Mouse (Mus musculus): ENCODE measurements around the gene Cmtr2. TPM values are rescaled to one million over a fixed set of nuclear protein-coding genes. Genes with fewer than 3 reads are reported as not detected.

Cmtr2 gene
- total and polyA plus RNA-seq, 2 experiments from 2014 or later: 3.0 to 12.1 TPM

DNA sequence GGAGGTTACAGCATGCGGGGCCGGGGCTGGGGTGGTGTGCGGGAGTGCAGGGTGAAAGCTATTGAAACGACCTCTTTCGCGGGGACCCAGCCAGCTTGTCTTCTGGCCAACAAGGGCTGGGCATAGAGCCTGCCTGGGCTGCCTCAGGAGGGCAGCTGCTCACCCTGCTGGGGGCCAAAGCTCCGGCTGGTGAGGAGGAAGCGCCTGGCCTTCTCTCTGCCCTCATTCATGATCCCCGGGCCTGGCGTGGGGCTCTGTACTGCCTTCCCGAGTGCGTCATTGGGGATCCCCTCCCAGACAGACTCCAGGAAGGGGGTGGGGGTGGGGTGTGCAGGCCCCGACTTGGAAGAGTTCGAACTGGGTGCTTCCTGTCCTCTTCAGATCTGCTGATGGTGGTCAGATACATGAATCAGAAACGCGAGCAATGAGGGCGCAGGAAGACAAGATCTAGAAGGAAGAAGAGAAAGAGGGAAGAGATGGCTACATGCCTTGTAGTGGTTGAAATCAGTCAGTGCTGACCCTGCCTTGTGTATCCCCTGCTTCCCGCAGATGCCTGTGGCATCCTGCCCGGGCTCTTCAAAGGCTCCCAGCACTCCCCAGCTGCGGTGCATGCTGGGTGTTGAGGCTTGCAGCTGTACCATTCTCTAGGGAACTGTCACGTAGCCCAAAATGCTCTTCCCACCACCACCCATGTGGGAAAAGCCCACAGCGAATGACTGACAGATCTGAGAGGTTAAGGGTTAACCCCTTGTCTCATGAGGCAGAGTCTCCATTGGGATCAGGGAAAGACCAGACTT, 37.9 kb upstream of the Cmtr2 start:
- no peaks in the 10 kb centered on the region for H3K36me3 ChIP-seq (replicated peaks; ENCODE audit: control insufficient read depth, insufficient read depth, low read length)
- H3K4me2 ChIP-seq (ENCODE audit: low read depth, low read length): peak overlapping the region; percentile 39
- WGBS: 8% methylated on average over 22 of the region's 22 CpGs
- H3K9ac ChIP-seq (replicated peaks; ENCODE audit: low read depth, low read length): no peak overlapping the region
- 0 out of 2 replicates have a peak, but pooled peaks cover 8% of the 10 kb centered on the region for H3K27me3 ChIP-seq (ENCODE audit: control insufficient read depth, insufficient read depth, low read length)
- DNase-seq (ENCODE audit: low spot score): peak; percentile 14
- no peak overlapping the region for H3K27ac ChIP-seq (ENCODE audit: low read depth)
- peak overlapping the region; percentile 15; the same call in 1 of the 2 replicates for H3K4me3 ChIP-seq (ENCODE audit: low read depth, low read length)
- ATAC-seq (ENCODE audit: insufficient read depth, low read depth): peak; percentile 55; the same call in 1 of the 2 replicates
- H3K4me1 ChIP-seq (ENCODE audit: control insufficient read depth, insufficient read depth): 0 out of 2 replicates have a peak, but pooled peaks cover 8% of the 10 kb centered on the region
- TF ChIP-seq EP300 (IDR thresholded peaks at IDR 0.05; ENCODE audit: low read depth) (no peak), CTCF (IDR thresholded peaks at IDR 0.05; ENCODE audit: low read depth) (no peak)
- H3K9me3 ChIP-seq (replicated peaks; ENCODE audit: control insufficient read depth, low read length): no peaks in the 10 kb centered on the region

GRCm38 (mm10) chr8:110182735-110183367, 32.6 kb upstream of the Cmtr2 start:
- 76% methylated on average over 11 of the region's 11 CpGs for WGBS
- no peak for TF ChIP-seq EP300 (IDR thresholded peaks at IDR 0.05; ENCODE audit: low read depth)
- no peak for TF ChIP-seq CTCF (IDR thresholded peaks at IDR 0.05; ENCODE audit: low read depth)
- H3K4me2 ChIP-seq (ENCODE audit: low read depth, low read length): no peak overlapping the region
- H3K36me3 ChIP-seq (replicated peaks; ENCODE audit: control insufficient read depth, insufficient read depth, low read length): no peaks in the 10 kb centered on the region
- no peaks in the 10 kb centered on the region for H3K9me3 ChIP-seq (replicated peaks; ENCODE audit: control insufficient read depth, low read length)
- H3K9ac ChIP-seq (replicated peaks; ENCODE audit: low read depth, low read length): no peak overlapping the region
- H3K4me3 ChIP-seq (ENCODE audit: low read depth, low read length): no peak overlapping the region
- no peak overlapping the region for H3K27ac ChIP-seq (ENCODE audit: low read depth)
- no peak for ATAC-seq (ENCODE audit: insufficient read depth, low read depth)
- 0 out of 2 replicates have a peak, but pooled peaks cover 2% of the 10 kb centered on the region for H3K4me1 ChIP-seq (ENCODE audit: control insufficient read depth, insufficient read depth)
- DNase-seq (ENCODE audit: low spot score): no peak
- no peaks in the 10 kb centered on the region for H3K27me3 ChIP-seq (ENCODE audit: control insufficient read depth, insufficient read depth, low read length)

DNA sequence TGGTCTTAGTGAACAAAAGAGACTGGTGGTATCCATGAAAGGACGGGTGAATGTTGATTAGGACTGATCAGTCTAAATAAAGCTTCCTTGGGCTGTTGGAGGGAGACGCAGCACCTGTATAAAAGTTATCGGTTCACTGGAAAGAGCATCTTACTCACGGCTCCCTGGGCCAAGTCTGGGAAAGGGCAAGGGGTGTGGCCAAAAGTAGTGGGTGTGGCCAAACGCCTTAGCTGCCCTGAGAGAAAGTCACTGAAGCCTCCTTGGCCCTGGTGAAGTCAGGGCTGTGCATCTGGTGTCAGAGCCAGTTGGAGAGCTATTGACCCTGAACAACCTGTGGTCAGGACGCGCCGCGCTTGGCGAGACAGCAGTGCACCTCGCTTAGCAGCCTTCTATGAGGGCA, 31.7 kb upstream of the Cmtr2 start:
- no peaks in the 10 kb centered on the region for H3K36me3 ChIP-seq (replicated peaks; ENCODE audit: control insufficient read depth, insufficient read depth, low read length)
- no peaks in the 10 kb centered on the region for H3K9me3 ChIP-seq (replicated peaks; ENCODE audit: control insufficient read depth, low read length)
- DNase-seq (ENCODE audit: low spot score) (no peak), ATAC-seq (ENCODE audit: insufficient read depth, low read depth) (no peak)
- H3K27ac ChIP-seq (ENCODE audit: low read depth): no peak overlapping the region
- H3K4me2 ChIP-seq (ENCODE audit: low read depth, low read length): no peak overlapping the region
- H3K4me1 ChIP-seq (ENCODE audit: control insufficient read depth, insufficient read depth): no peaks in the 10 kb centered on the region
- 25% methylated on average over 11 of the region's 11 CpGs for WGBS
- no peak overlapping the region for H3K9ac ChIP-seq (replicated peaks; ENCODE audit: low read depth, low read length)
- H3K27me3 ChIP-seq (ENCODE audit: control insufficient read depth, insufficient read depth, low read length): no peaks in the 10 kb centered on the region
- TF ChIP-seq CTCF (IDR thresholded peaks at IDR 0.05; ENCODE audit: low read depth) (no peak), EP300 (IDR thresholded peaks at IDR 0.05; ENCODE audit: low read depth) (no peak)
- no peak overlapping the region for H3K4me3 ChIP-seq (ENCODE audit: low read depth, low read length)

GRCm38 (mm10) chr8:110185538-110185937, 29.9 kb upstream of the Cmtr2 start:
- no peak for ATAC-seq (ENCODE audit: insufficient read depth, low read depth)
- no peaks in the 10 kb centered on the region for H3K27me3 ChIP-seq (ENCODE audit: control insufficient read depth, insufficient read depth, low read length)
- H3K9ac ChIP-seq (replicated peaks; ENCODE audit: low read depth, low read length): no peak overlapping the region
- no peak overlapping the region for H3K27ac ChIP-seq (ENCODE audit: low read depth)
- TF ChIP-seq EP300 (IDR thresholded peaks at IDR 0.05; ENCODE audit: low read depth) (no peak), CTCF (IDR thresholded peaks at IDR 0.05; ENCODE audit: low read depth) (no peak)
- H3K4me3 ChIP-seq (ENCODE audit: low read depth, low read length): no peak overlapping the region
- no peak overlapping the region for H3K4me2 ChIP-seq (ENCODE audit: low read depth, low read length)
- no peaks in the 10 kb centered on the region for H3K36me3 ChIP-seq (replicated peaks; ENCODE audit: control insufficient read depth, insufficient read depth, low read length)
- no peaks in the 10 kb centered on the region for H3K4me1 ChIP-seq (ENCODE audit: control insufficient read depth, insufficient read depth)
- no peak for DNase-seq (ENCODE audit: low spot score)
- H3K9me3 ChIP-seq (replicated peaks; ENCODE audit: control insufficient read depth, low read length): no peaks in the 10 kb centered on the region
- WGBS: 71% methylated on average over 4 of the region's 4 CpGs

- no peak for TF ChIP-seq CTCF (IDR thresholded peaks at IDR 0.05; ENCODE audit: low read depth)
- TF ChIP-seq EP300 (IDR thresholded peaks at IDR 0.05; ENCODE audit: low read depth): no peak
- ATAC-seq (ENCODE audit: insufficient read depth, low read depth): no peak
- no peaks in the 10 kb centered on the region for H3K9me3 ChIP-seq (replicated peaks; ENCODE audit: control insufficient read depth, low read length)
- no peaks in the 10 kb centered on the region for H3K27me3 ChIP-seq (ENCODE audit: control insufficient read depth, insufficient read depth, low read length)
- H3K36me3 ChIP-seq (replicated peaks; ENCODE audit: control insufficient read depth, insufficient read depth, low read length): no peaks in the 10 kb centered on the region
- WGBS: 18% methylated on average over 8 of the region's 8 CpGs
- no peak overlapping the region for H3K4me3 ChIP-seq (ENCODE audit: low read depth, low read length)
- H3K4me1 ChIP-seq (ENCODE audit: control insufficient read depth, insufficient read depth): no peaks in the 10 kb centered on the region
- no peak overlapping the region for H3K9ac ChIP-seq (replicated peaks; ENCODE audit: low read depth, low read length)
- H3K4me2 ChIP-seq (ENCODE audit: low read depth, low read length): no peak overlapping the region
- DNase-seq (ENCODE audit: low spot score): no peak
- no peak overlapping the region for H3K27ac ChIP-seq (ENCODE audit: low read depth)
These were observed 26.3 kb upstream of the Cmtr2 start for GRCm38 (mm10) chr8:110188961-110189750.
